Comparison of ENCODE assay signal across 15 mouse cellular contexts in the genomic region with DNA sequence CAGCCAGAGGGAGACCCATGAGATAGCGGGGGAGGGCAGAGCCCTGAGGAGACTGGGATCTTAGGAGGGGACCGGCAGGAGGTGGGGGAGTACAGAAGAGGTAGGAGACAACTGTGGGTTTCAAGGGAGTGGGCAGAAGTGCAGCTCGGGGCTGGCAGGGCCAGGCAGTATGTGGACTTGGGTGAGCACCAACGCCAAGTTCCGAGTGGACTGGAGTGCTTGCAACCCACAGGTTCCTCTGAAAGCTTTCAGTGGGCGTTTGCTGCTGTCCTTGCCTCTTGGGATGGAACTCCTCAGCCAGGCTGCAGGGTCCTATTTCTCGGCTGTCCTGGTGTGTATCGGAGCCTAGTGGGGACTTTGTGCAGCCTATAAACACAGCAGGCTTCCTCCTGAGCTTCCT.
"Had no signal": no experiment of that assay in that cellular context is flagged by ENCODE, and none has a peak within 500 bp of the region (broad histone marks: within the 10 kb centered on the region; RNA-seq: fewer than 3 reads in every experiment).

No protein-coding gene starts in this region.

- H3K4me3 ChIP-seq: limb, embryonic 13.5 days; midbrain, embryonic 10.5 days; myocyte; neural tube, embryonic 15.5 days had no signal

- H3K4me2 ChIP-seq: limb, embryonic 13.5 days; lung, embryonic 14.5 days; neural tube, embryonic 15.5 days had no signal

- H3K27ac ChIP-seq: kidney, postnatal 0 days; limb, embryonic 13.5 days; liver, embryonic 14.5 days; midbrain, embryonic 10.5 days; neural tube, embryonic 15.5 days had no signal

- H3K9ac ChIP-seq: limb, embryonic 13.5 days; liver, embryonic 14.5 days; lung, embryonic 14.5 days; neural tube, embryonic 15.5 days had no signal

- H3K27me3 ChIP-seq: limb, embryonic 13.5 days; neural tube, embryonic 15.5 days had no signal

- H3K4me1 ChIP-seq: limb, embryonic 13.5 days had no signal

- H3K9me3 ChIP-seq: limb, embryonic 13.5 days; midbrain, embryonic 10.5 days; neural tube, embryonic 15.5 days had no signal

- DNase-seq: kidney, adult 11 months; kidney, adult 9 months; left cerebral cortex, postnatal 4 days; midbrain, embryonic 14.5 days; right cerebral cortex, postnatal 4 days; spleen, adult 18-20 months; thymus, adult 18-20 months; thymus, postnatal 14 days had no signal
